17 mouse cellular contexts compared by ENCODE assay signal in genomic region chr1:98545372-98545771, GRCm38 (mm10).
"Had no signal": no experiment of that assay in that cellular context is flagged by ENCODE, and none has a peak within 500 bp of the region (broad histone marks: within the 10 kb centered on the region; RNA-seq: fewer than 3 reads in every experiment).

No protein-coding gene starts in this region.

- ATAC-seq: midbrain, embryonic 15.5 days had no signal

- H3K27ac ChIP-seq: liver, embryonic 14.5 days; macrophage; midbrain, embryonic 10.5 days; midbrain, embryonic 12.5 days; midbrain, embryonic 15.5 days; neural tube, embryonic 12.5 days had no signal

- H3K27me3 ChIP-seq: megakaryocyte, embryonic 14.5 days; midbrain, embryonic 12.5 days; midbrain, embryonic 15.5 days; neural tube, embryonic 12.5 days had no signal

- H3K4me2 ChIP-seq: lung, embryonic 14.5 days; midbrain, embryonic 12.5 days; midbrain, embryonic 15.5 days; neural tube, embryonic 12.5 days had no signal

- H3K9ac ChIP-seq: liver, embryonic 14.5 days; lung, embryonic 14.5 days; midbrain, embryonic 12.5 days; midbrain, embryonic 15.5 days; neural tube, embryonic 12.5 days had no signal

- H3K4me1 ChIP-seq: megakaryocyte, embryonic 14.5 days; midbrain, embryonic 10.5 days; midbrain, embryonic 12.5 days; midbrain, embryonic 15.5 days; neural tube, embryonic 12.5 days had no signal

- DNase-seq: lung, adult 18-20 months; lung, embryonic 14.5 days; lung, postnatal 14 days; lung, postnatal 36 days; right cerebral cortex, postnatal 25 days; right cerebral cortex, postnatal 4 days; spleen, adult 18-20 months; thymus, adult 18-20 months; thymus, postnatal 14 days; thymus, postnatal 36 days had no signal

- H3K36me3 ChIP-seq: midbrain, embryonic 10.5 days; midbrain, embryonic 12.5 days; midbrain, embryonic 15.5 days; neural tube, embryonic 12.5 days had no signal

- H3K9me3 ChIP-seq: midbrain, embryonic 10.5 days; midbrain, embryonic 12.5 days; midbrain, embryonic 15.5 days; neural tube, embryonic 12.5 days had no signal

- H3K4me3 ChIP-seq: megakaryocyte, embryonic 14.5 days; midbrain, embryonic 10.5 days; midbrain, embryonic 12.5 days; midbrain, embryonic 15.5 days; neural tube, embryonic 12.5 days had no signal
